Mouse (Mus musculus) neural tube, embryonic 15.5 days (tissue): ENCODE measurements around the gene Tespa1. TPM values are rescaled to one million over a fixed set of nuclear protein-coding genes. Genes with fewer than 3 reads are reported as not detected.
A peak's percentile ranks its signal among the peaks of the same experiment; 100 is the strongest.
"Not testable (repeated sequence)": the region's sequence is repeated elsewhere in the genome, so short reads cannot be mapped to it uniquely, and the experiment has no call there.

Experiments
- ATAC-seq: fragments of 200-750 bp; cut with Nextera tagmentation; 2 replicates; pipeline ENCODE4 v1.8.0; 2017; ENCODE audit warnings: mild to moderate bottlenecking, moderate TSS enrichment, moderate library complexity; ENCODE audit not compliant: low FRiP score
- H3K27ac ChIP-seq: fragments of 300-500 bp; sonication (generic); replicated peaks from 2 replicates; pipeline ENCODE4 v1.5.1; 2015; ENCODE audit warnings: mild to moderate bottlenecking, inconsistent platforms
- H3K27me3 ChIP-seq: fragments of 300-500 bp; sonication (generic); replicated peaks from 2 replicates; pipeline ENCODE4 v1.6.1; 2015; ENCODE audit warnings: inconsistent platforms
- H3K36me3 ChIP-seq: fragments of 300-500 bp; sonication (generic); 2 replicates; pipeline ENCODE4 v1.6.1; 2015; ENCODE audit warnings: inconsistent platforms
- H3K4me1 ChIP-seq: fragments of 300-500 bp; sonication (generic); 2 replicates; pipeline ENCODE4 v1.6.1; 2015; ENCODE audit warnings: inconsistent platforms
- H3K4me2 ChIP-seq: fragments of 300-500 bp; sonication (generic); 2 replicates; pipeline ENCODE4 v1.6.1; 2015; ENCODE audit warnings: inconsistent platforms, mild to moderate bottlenecking, moderate library complexity
- H3K4me3 ChIP-seq: fragments of 300-500 bp; sonication (generic); replicated peaks from 2 replicates; pipeline ENCODE4 v1.5.1; 2015; ENCODE audit warnings: mild to moderate bottlenecking, inconsistent platforms
- H3K9ac ChIP-seq: fragments of 300-500 bp; sonication (generic); replicated peaks from 2 replicates; pipeline ENCODE4 v1.6.1; 2015; ENCODE audit warnings: mild to moderate bottlenecking, inconsistent platforms
- H3K9me3 ChIP-seq: fragments of 300-500 bp; sonication (generic); replicated peaks from 2 replicates; pipeline ENCODE4 v1.6.1; 2016; ENCODE audit warnings: inconsistent platforms
- WGBS: fragments of 180-500 bp; shearing (Covaris S2); methylation state at CpG from one replicate; pipeline ENCODE4 v1.1.7; 2015; ENCODE audit warnings: mixed read lengths; 5-methylcytosine and 5-hydroxymethylcytosine counted together
- polyA plus RNA-seq: library from polyadenylated mRNA; unstranded; fragments of >200 nt; fragmentation: Nextera tagmentation; extraction: Ambion mirVana; gene quantifications from 2 replicates; pipeline ENCODE4 v1.2.1, GENCODE M21; 2015

The Tespa1 gene
- polyA plus RNA-seq = 0.37 and 7.7 TPM in 2 replicates

DNA sequence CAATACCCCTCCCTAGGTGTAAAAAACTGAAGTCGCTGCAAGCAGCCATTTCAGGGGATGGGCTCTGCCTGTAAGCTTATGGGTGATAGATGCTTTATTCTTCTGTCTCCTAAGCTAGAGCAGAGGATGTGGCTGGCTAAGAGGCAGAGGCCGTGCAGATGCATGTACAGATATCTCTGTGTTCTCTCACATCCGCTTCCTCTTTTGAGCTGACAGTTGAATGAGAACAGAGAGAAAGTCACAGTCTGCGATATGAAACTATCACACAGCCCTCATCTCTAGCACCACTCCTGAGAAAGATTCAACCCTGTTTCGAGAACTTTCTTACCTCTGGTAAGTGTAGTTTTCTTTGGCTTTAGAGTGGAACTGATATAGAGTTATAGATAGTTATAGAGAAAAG is at the start of gene Tespa1:
Gene Tespa1, plus strand, starts transcription at position 234 of the 400 bp plus-strand sequence.
- no peak within 1 kb of the TSS for H3K9ac ChIP-seq
- no peak for ATAC-seq
- H3K27ac ChIP-seq = no peak within 1 kb of the TSS
- H3K4me2 ChIP-seq = no peak within 1 kb of the TSS
- no peaks in the 10 kb centered on the region for H3K27me3 ChIP-seq
- H3K36me3 ChIP-seq = no peaks in the 10 kb centered on the region
- no peaks in the 10 kb centered on the region for H3K4me1 ChIP-seq
- H3K4me3 ChIP-seq = no peak within 1 kb of the TSS
- 88% methylated on average over 5 of the region's 5 CpGs for WGBS
- H3K9me3 ChIP-seq = no peaks in the 10 kb centered on the region

DNA sequence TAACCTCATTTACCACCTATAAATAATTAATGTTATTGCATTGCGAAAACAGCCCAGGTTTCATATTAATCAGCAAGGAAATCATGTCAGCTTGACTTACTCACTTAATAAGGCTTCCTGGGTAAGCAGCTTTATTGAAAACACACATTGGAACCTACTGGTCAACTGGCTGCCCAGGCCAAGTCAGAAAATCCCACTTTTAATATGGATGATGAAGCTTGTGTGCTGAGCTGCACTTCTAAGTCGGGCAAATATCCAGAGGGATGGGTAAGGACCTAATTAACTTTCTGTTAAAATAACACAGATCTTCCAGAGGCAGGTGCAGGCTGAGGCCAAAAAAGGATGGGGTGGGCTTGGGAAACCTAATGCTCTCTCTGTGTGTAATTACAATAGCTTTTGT is 46.9 kb upstream of the Tespa1 start:
- Histone ChIP-seq H3K36me3 (no peaks in the 10 kb centered on the region), H3K9me3 (no peaks in the 10 kb centered on the region), H3K4me1 (peaks cover 6% of the 10 kb centered on the region; the same call in 1 of the 2 replicates), H3K4me3 (no peak overlapping the region), H3K27me3 (no peaks in the 10 kb centered on the region), H3K27ac (no peak overlapping the region), H3K9ac (no peak overlapping the region), H3K4me2 (no peak overlapping the region)
- WGBS = 46% methylated on average over 2 of the region's 2 CpGs
- ATAC-seq = peak; percentile 61

DNA sequence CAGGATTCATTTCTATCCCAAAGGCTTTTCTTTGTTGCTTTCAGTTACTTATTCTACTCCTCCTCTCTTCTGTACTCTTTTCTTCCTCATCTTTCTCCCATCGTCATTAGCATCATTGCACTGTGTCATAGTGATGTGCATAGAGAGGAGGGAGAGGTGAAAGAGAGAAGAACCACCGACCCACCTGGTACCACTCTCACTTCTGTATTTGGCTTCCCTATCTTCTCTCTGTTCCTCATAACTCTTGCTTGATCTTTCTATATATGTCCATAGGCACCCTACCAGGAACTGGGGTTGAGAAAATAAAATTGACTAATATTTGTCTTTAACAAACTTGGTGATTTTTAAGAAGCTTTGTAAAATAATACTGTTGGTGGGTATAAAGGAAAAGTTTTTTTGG is 46.2 kb upstream of the Tespa1 start:
- 72% methylated on average over 2 of the region's 2 CpGs for WGBS
- Histone ChIP-seq H3K9ac (no peak overlapping the region), H3K27ac (no peak overlapping the region), H3K4me1 (peaks cover 6% of the 10 kb centered on the region; the same call in 1 of the 2 replicates), H3K9me3 (no peaks in the 10 kb centered on the region), H3K27me3 (no peaks in the 10 kb centered on the region), H3K4me3 (no peak overlapping the region), H3K4me2 (no peak overlapping the region), H3K36me3 (no peaks in the 10 kb centered on the region)
- ATAC-seq = no peak

GRCm38 (mm10) chr10:130280066-130280465 is 42.6 kb upstream of the Tespa1 start, which contains the start of gene Neurod4:
TSS of gene Neurod4 (minus strand) at chr10:130280240.
- Histone ChIP-seq H3K27ac (no peak within 1 kb of the TSS), H3K4me2 (peak within 1 kb of the TSS; percentile 32), H3K9me3 (no peaks in the 10 kb centered on the region), H3K9ac (no peak within 1 kb of the TSS), H3K36me3 (no peaks in the 10 kb centered on the region), H3K27me3 (no peaks in the 10 kb centered on the region), H3K4me3 (no peak within 1 kb of the TSS), H3K4me1 (peaks cover 6% of the 10 kb centered on the region; the same call in 1 of the 2 replicates)
- WGBS = under 1% methylated on average over 7 of the region's 7 CpGs
- ATAC-seq = peak; percentile 65; the same call in 1 of the 2 replicates

GRCm38 (mm10) chr10:130281982-130282449 is 40.7 kb upstream of the Tespa1 start:
- Histone ChIP-seq H3K9ac (no peak overlapping the region), H3K4me1 (peaks cover 6% of the 10 kb centered on the region; the same call in 1 of the 2 replicates), H3K36me3 (no peaks in the 10 kb centered on the region), H3K4me2 (no peak overlapping the region), H3K27me3 (no peaks in the 10 kb centered on the region), H3K27ac (no peak overlapping the region), H3K9me3 (no peaks in the 10 kb centered on the region), H3K4me3 (no peak overlapping the region)
- WGBS = 4% methylated on average over 1 of the region's 1 CpGs
- ATAC-seq = peak; percentile 31; the same call in 1 of the 2 replicates

DNA sequence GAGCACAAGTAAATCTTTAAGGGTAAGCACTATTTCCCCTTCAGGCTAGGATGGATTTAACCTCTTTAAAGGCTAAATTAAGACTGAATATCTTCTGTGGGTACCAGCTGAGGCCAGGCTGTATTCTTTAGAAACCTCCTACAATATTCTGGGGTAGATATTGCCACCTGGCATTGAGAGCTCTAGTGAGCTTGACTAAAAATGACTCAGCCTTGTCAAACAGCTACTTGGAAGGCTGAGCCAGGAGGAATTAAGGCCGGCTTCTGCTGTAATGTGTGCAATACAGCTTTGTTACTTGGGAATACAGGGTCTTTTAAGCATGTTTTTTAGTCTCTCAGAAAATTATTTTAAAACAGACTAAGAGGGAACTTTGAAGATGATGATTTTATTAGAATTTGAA is 35.5 kb upstream of the Tespa1 start:
- no peak overlapping the region for H3K4me2 ChIP-seq
- H3K27me3 ChIP-seq = no peaks in the 10 kb centered on the region
- H3K9ac ChIP-seq = no peak overlapping the region
- H3K4me3 ChIP-seq = no peak overlapping the region
- no peak overlapping the region for H3K27ac ChIP-seq
- 34% methylated on average over 1 of the region's 1 CpGs for WGBS
- no peaks in the 10 kb centered on the region for H3K36me3 ChIP-seq
- H3K4me1 ChIP-seq = no peaks in the 10 kb centered on the region
- ATAC-seq = no peak
- no peaks in the 10 kb centered on the region for H3K9me3 ChIP-seq

DNA sequence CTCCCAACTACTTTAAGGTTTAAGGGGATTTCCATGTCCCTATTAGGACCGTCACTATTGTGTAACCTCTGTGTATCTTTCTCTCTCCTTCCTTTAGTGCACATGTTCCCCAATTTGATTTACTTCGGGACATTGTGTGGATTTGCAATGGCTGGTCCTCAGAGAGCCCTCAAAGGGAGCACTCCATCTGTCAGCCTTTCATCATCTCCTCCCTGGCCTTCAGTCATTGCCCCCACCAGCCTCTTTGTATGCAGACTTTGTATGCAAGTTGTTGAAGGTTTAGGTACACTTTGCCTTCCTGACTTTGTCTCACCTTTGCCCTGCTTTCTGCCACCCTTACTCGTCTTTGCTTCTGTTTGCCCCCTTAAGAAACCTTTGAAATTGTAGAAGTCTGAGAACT is 34.7 kb upstream of the Tespa1 start:
- H3K9me3 ChIP-seq = no peaks in the 10 kb centered on the region
- H3K4me1 ChIP-seq = no peaks in the 10 kb centered on the region
- H3K9ac ChIP-seq = no peak overlapping the region
- WGBS = 27% methylated on average over 3 of the region's 3 CpGs
- ATAC-seq = no peak
- H3K4me2 ChIP-seq = no peak overlapping the region
- no peaks in the 10 kb centered on the region for H3K27me3 ChIP-seq
- H3K4me3 ChIP-seq = no peak overlapping the region
- H3K27ac ChIP-seq = no peak overlapping the region
- H3K36me3 ChIP-seq = no peaks in the 10 kb centered on the region

- H3K27ac ChIP-seq = no peak overlapping the region
- no peak overlapping the region for H3K4me3 ChIP-seq
- H3K27me3 ChIP-seq = no peaks in the 10 kb centered on the region
- no peaks in the 10 kb centered on the region for H3K36me3 ChIP-seq
- no peak overlapping the region for H3K4me2 ChIP-seq
- no peaks in the 10 kb centered on the region for H3K9me3 ChIP-seq
- no peaks in the 10 kb centered on the region for H3K4me1 ChIP-seq
- ATAC-seq = no peak
- 8% methylated on average over 3 of the region's 3 CpGs for WGBS
- no peak overlapping the region for H3K9ac ChIP-seq
Observed at GRCm38 (mm10) chr10:130293741-130294408, 28.8 kb upstream of the Tespa1 start.

DNA sequence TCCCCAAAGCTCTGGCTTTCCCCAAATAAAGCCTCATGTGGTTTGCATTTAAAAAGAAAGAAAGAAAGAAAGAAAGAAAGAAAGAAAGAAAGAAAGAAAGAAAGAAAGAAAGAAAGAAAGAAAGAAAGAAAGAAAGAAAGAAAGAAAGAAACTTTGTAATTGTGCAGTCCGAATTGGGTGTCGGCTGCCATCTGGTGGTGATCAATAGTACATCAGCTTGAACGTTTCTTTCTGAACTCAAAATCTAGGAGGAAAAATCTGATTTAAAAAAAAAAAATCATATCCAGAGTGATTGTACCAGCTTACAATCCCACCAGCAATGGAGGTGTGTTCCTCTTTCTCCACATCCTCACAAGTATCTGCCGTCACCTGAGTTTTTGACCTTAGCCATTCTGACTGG is 23.9 kb upstream of the Tespa1 start:
- H3K4me1 ChIP-seq, H3K9me3 ChIP-seq, ATAC-seq, H3K4me2 ChIP-seq, H3K36me3 ChIP-seq, H3K4me3 ChIP-seq, H3K9ac ChIP-seq, H3K27ac ChIP-seq, H3K27me3 ChIP-seq: not testable (repeated sequence)
- 15% methylated on average over 4 of the region's 4 CpGs for WGBS

GRCm38 (mm10) chr10:130304138-130304537 is 18.5 kb upstream of the Tespa1 start:
- H3K4me3 ChIP-seq, H3K36me3 ChIP-seq, H3K9me3 ChIP-seq, H3K27me3 ChIP-seq, H3K9ac ChIP-seq, H3K4me1 ChIP-seq, H3K4me2 ChIP-seq, H3K27ac ChIP-seq, ATAC-seq: not testable (repeated sequence)
- 87% methylated on average over 3 of the region's 5 CpGs for WGBS

DNA sequence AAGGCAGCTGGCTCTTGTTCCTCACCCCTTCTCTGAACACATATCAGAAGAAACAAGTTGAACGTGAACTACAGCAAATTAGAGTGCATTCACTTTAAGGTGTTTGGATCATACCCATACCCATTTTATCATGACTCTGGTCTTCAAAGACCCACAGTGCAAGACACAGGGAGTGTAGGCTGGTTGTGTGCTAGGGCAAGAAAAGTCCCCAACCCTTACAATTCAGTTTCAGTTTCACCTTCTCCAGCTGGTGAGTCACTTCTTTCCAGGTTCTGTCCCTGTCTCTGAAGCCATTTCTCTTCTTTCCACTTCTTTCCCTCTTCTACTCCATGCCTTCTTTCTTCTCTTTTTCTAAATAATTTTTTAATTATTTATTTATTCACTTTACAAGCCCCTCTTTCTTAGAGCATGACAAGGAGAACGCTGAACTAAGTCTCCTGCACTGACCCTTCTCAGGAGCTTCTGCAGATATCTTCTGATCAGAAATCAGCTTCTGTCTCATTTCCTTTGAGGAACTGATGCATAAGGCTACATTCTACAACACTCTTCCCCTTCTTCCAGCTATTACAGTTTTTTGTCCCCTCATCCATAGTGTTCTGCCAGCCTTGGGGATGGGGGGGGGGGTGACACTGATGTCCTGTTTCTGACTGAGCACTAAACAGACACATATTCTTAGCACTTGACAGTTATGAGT is 11.0 kb upstream of the Tespa1 start:
- Histone ChIP-seq H3K27me3 (no peaks in the 10 kb centered on the region), H3K27ac (no peak overlapping the region), H3K36me3 (no peaks in the 10 kb centered on the region), H3K4me1 (no peaks in the 10 kb centered on the region), H3K4me2 (no peak overlapping the region), H3K9me3 (no peaks in the 10 kb centered on the region), H3K4me3 (no peak overlapping the region), H3K9ac (no peak overlapping the region)
- ATAC-seq = no peak
- WGBS = 87% methylated on average over 2 of the region's 2 CpGs

DNA sequence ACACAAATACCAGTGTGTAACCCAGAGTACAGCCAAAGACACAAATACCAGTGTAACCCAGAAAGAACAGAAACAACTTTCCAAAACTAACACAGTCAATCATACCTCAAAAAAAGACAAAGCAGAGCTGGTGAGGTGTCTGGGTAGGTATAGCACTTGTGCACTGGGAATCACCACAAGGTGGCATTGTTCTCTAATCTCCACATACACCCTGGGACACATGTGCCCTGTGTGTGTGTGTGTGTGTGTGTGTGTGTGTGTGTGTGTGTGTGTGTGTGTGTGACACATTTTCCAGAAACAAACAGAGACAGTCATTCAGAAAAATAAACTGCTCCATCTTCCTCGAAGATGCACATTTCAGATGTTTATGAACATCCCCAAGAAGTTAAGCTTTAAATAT is 9.1 kb upstream of the Tespa1 start:
- Histone ChIP-seq H3K9me3 (no peaks in the 10 kb centered on the region), H3K4me1 (no peaks in the 10 kb centered on the region), H3K27me3 (no peaks in the 10 kb centered on the region), H3K4me3 (no peak overlapping the region), H3K27ac (no peak overlapping the region), H3K9ac (no peak overlapping the region), H3K4me2 (no peak overlapping the region), H3K36me3 (no peaks in the 10 kb centered on the region)
- ATAC-seq = no peak
- WGBS = 59% methylated on average over 1 of the region's 1 CpGs
